Mouse (Mus musculus) frontal cortex, adult 2 months (tissue): ENCODE data around the gene Afm. TPM values are rescaled to one million over a fixed set of nuclear protein-coding genes. Genes with fewer than 3 reads are reported as not detected.

Source experiments
- polyA plus RNA-seq: library from polyadenylated mRNA; depleted of rRNA; stranded (reverse); fragments of >200 nt; gene quantifications from 2 replicates; pipeline ENCODE4 v1.2.3, GENCODE M21; 2012; rRNA removed

The Afm gene
- polyA plus RNA-seq, 1 experiment, result not detected

Other genes with a start within 250 kb of the Afm start
- 50.2 and 55.1 TPM in 2 replicates for gene Ankrd17, start 152.4 kb upstream of the Afm start, polyA plus RNA-seq
- gene Gm9958, start 151.7 kb upstream of the Afm start, polyA plus RNA-seq, result 2.1 and 2.3 TPM in 2 replicates
- gene Alb, start 58.0 kb upstream of the Afm start, polyA plus RNA-seq, result 0.08 and 2.3 TPM in 2 replicates
- gene Afp, start 28.2 kb upstream of the Afm start, polyA plus RNA-seq, result 3.4 and 10.5 TPM in 2 replicates
- 0.04 and 0.10 TPM in 2 replicates for gene 5830473C10Rik, start 42.2 kb downstream of the Afm start, polyA plus RNA-seq
- 0.32 and 0.34 TPM in 2 replicates for gene Rassf6, start 121.7 kb downstream of the Afm start, polyA plus RNA-seq
- 1.5 and 1.6 TPM in 2 replicates for gene Cxcl5, start 240.4 kb downstream of the Afm start, polyA plus RNA-seq
- 0.13 and 0.22 TPM in 2 replicates for gene Ppbp, start 249.6 kb downstream of the Afm start, polyA plus RNA-seq